Mouse (Mus musculus) hindbrain, postnatal 0 days (tissue): ENCODE measurements around the gene Padi4. TPM values are rescaled to one million over a fixed set of nuclear protein-coding genes. Genes with fewer than 3 reads are reported as not detected.

Experiments
- ATAC-seq: fragments of 200-750 bp; cut with Nextera tagmentation; 2 replicates; pipeline ENCODE4 v1.8.0; 2017; ENCODE audit warnings: mild to moderate bottlenecking, moderate TSS enrichment, moderate library complexity
- DNase-seq: peaks from one replicate; pipeline ENCODE4 v3.0.0-alpha.2; 2015; ENCODE audit warnings: low spot score
- H3K27ac ChIP-seq: fragments of 300-500 bp; sonication (generic); 2 replicates; pipeline ENCODE4 v1.5.1; 2014; ENCODE audit warnings: mild to moderate bottlenecking
- H3K27me3 ChIP-seq: fragments of 300-500 bp; sonication (generic); 2 replicates; pipeline ENCODE4 v1.6.1; 2014; ENCODE audit warnings: low read length, mixed read lengths; ENCODE audit not compliant: insufficient read depth
- H3K36me3 ChIP-seq: fragments of 300-500 bp; sonication (generic); 2 replicates; pipeline ENCODE4 v1.6.1; 2014; ENCODE audit warnings: low read length, mixed read lengths; ENCODE audit not compliant: insufficient read depth
- H3K4me1 ChIP-seq: fragments of 300-500 bp; sonication (generic); 2 replicates; pipeline ENCODE4 v1.6.1; 2014; ENCODE audit warnings: antibody characterized with exemption, low read length, mixed read lengths; ENCODE audit not compliant: insufficient read depth
- H3K4me2 ChIP-seq: fragments of 300-500 bp; sonication (generic); 2 replicates; pipeline ENCODE4 v1.6.1; 2014; ENCODE audit warnings: low read depth, mild to moderate bottlenecking, low read length, moderate library complexity, mixed read lengths
- H3K4me3 ChIP-seq: fragments of 300-500 bp; sonication (generic); 2 replicates; pipeline ENCODE4 v1.5.1; 2014; ENCODE audit warnings: low read length
- H3K9ac ChIP-seq: fragments of 300-500 bp; sonication (generic); replicated peaks from 2 replicates; pipeline ENCODE4 v1.6.1; 2014; ENCODE audit warnings: mild to moderate bottlenecking, low read length, moderate library complexity, mixed read lengths
- H3K9me3 ChIP-seq: fragments of 300-500 bp; sonication (generic); 2 replicates; pipeline ENCODE4 v1.6.1; 2016; ENCODE audit warnings: low read length, mixed read lengths
- CTCF ChIP-seq: IDR thresholded peaks from 2 replicates; pipeline ENCODE4 v1.5.1; 2016; ENCODE audit warnings: antibody characterized with exemption, control low read depth, low read depth
- WGBS: fragments of 180-500 bp; shearing (Covaris S2); extraction: QIAGEN DNeasy Blood & Tissue Kit; methylation state at CpG from one replicate; pipeline ENCODE4 v1.1.7; 2014; 5-methylcytosine and 5-hydroxymethylcytosine counted together
- polyA plus RNA-seq: library from polyadenylated mRNA; unstranded; fragments of >200 nt; fragmentation: Nextera tagmentation; extraction: Ambion mirVana; gene quantifications from 2 replicates; pipeline ENCODE4 v1.2.1, GENCODE M21; 2015
- total RNA-seq: library from RNA; depleted of rRNA; stranded (reverse); fragments of >200 nt; gene quantifications from 2 replicates; pipeline ENCODE4 v1.2.3, GENCODE M21; 2014

Padi4 gene
- total and polyA plus RNA-seq, 2 experiments from 2014 or later, result not detected

DNA sequence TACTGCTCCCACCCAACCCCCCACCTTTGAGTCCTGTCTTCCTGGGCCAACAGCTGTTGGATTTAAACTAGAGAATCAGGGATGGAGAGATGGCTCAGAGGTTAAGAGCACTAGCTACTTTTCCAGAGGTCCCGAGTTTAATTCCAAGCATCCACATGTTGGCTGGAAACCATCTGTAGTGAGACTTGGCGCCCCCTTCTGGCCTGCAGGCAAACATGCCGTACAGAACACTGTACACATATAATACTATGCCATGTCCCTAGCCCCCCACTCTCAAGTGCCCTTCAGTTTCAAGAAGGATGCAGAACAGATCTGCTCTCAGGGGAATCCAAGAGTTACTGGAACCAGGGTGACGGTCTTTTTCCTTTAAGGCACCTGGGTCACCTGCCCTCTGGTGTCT lies 42.4 kb downstream of the Padi4 start:
- no peak for TF ChIP-seq CTCF
- H3K4me1 ChIP-seq, result no peaks in the 10 kb centered on the region
- no peak overlapping the region for H3K4me3 ChIP-seq
- 80% methylated on average over 4 of the region's 4 CpGs for whole genome bisulfite sequencing
- no peaks in the 10 kb centered on the region for H3K9me3 ChIP-seq
- ATAC-seq, result no peak
- no peaks in the 10 kb centered on the region for H3K27me3 ChIP-seq
- no peak overlapping the region for H3K4me2 ChIP-seq
- no peak for DNase-seq
- H3K27ac ChIP-seq, result no peak overlapping the region
- no peak overlapping the region for H3K9ac ChIP-seq
- H3K36me3 ChIP-seq, result no peaks in the 10 kb centered on the region

DNA sequence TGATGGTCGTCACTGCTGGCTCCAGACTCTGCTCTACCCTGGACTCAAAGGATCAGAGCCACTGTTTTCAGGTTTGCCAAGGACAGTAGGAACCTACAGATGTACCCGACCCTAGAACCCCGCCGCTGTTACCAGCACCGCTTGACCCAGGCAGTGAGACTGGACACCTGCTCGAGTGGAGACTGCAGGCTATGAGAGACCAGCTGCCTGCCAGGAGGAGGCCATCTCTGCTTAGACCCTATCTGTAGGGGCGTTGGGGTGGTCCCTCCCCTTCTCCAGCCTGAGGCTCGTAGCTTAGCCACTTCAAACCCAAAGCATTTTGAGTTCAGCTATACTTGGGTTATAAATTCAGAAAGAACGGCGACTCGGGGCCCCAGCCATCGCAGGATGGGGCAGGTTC lies 47.1 kb downstream of the Padi4 start:
- H3K27ac ChIP-seq, result no peak overlapping the region
- TF ChIP-seq CTCF, result no peak
- no peak overlapping the region for H3K4me2 ChIP-seq
- ATAC-seq, result no peak
- no peak overlapping the region for H3K4me3 ChIP-seq
- H3K27me3 ChIP-seq, result no peaks in the 10 kb centered on the region
- no peak overlapping the region for H3K9ac ChIP-seq
- no peaks in the 10 kb centered on the region for H3K4me1 ChIP-seq
- 89% methylated on average over 12 of the region's 12 CpGs for WGBS
- H3K9me3 ChIP-seq, result no peaks in the 10 kb centered on the region
- DNase-seq, result no peak
- H3K36me3 ChIP-seq, result 0 out of 2 replicates have a peak, but pooled peaks cover under 1% of the 10 kb centered on the region

- Histone ChIP-seq H3K4me1 (no peaks in the 10 kb centered on the region), H3K36me3 (peaks cover 21% of the 10 kb centered on the region), H3K27me3 (no peaks in the 10 kb centered on the region), H3K9me3 (no peaks in the 10 kb centered on the region), H3K4me3 (no peak overlapping the region), H3K4me2 (no peak overlapping the region), H3K9ac (no peak overlapping the region), H3K27ac (peak overlapping the region; percentile 48; the same call in 1 of the 2 replicates)
- peak; percentile 52 for DNase-seq
- 50% methylated on average over 6 of the region's 6 CpGs for WGBS
- no peak for TF ChIP-seq CTCF
- no peak for ATAC-seq
These were observed 49.3 kb downstream of the Padi4 start for GRCm38 (mm10) chr4:140724739-140725138.

- 49% methylated on average over 5 of the region's 5 CpGs for WGBS
- TF ChIP-seq CTCF, result peak; percentile 80
These were observed 50.2 kb downstream of the Padi4 start for GRCm38 (mm10) chr4:140723801-140724200.

GRCm38 (mm10) chr4:140723192-140723591 lies 50.8 kb downstream of the Padi4 start:
- ATAC-seq, result no peak
- H3K4me1 ChIP-seq, result no peaks in the 10 kb centered on the region
- no peak for TF ChIP-seq CTCF
- no peak overlapping the region for H3K4me2 ChIP-seq
- no peaks in the 10 kb centered on the region for H3K27me3 ChIP-seq
- no peak overlapping the region for H3K9ac ChIP-seq
- H3K4me3 ChIP-seq, result no peak overlapping the region
- H3K27ac ChIP-seq, result 0 out of 2 replicates have a peak overlapping the region, but pooled peaks have one; percentile 0
- no peaks in the 10 kb centered on the region for H3K9me3 ChIP-seq
- H3K36me3 ChIP-seq, result peaks cover 32% of the 10 kb centered on the region
- no peak for DNase-seq
- WGBS, result 77% methylated on average over 9 of the region's 9 CpGs

More at GRCm38 (mm10) chr4:140723801-140724200, 50.2 kb downstream of the Padi4 start:
- no peak overlapping the region for H3K9ac ChIP-seq
- H3K27ac ChIP-seq, result 0 out of 2 replicates have a peak overlapping the region, but pooled peaks have one; percentile 0
- peaks cover 26% of the 10 kb centered on the region for H3K36me3 ChIP-seq
- ATAC-seq (0 out of 2 replicates have a peak, but pooled peaks have one; percentile 28), DNase-seq (peak; percentile 72)
- no peak overlapping the region for H3K4me3 ChIP-seq
- H3K9me3 ChIP-seq, result no peaks in the 10 kb centered on the region
- no peaks in the 10 kb centered on the region for H3K27me3 ChIP-seq
- H3K4me2 ChIP-seq, result no peak overlapping the region
- no peaks in the 10 kb centered on the region for H3K4me1 ChIP-seq

- DNase-seq (peak; percentile 31), ATAC-seq (no peak)
- H3K9ac ChIP-seq, result no peak overlapping the region
- no peak overlapping the region for H3K4me2 ChIP-seq
- H3K36me3 ChIP-seq, result peaks cover 37% of the 10 kb centered on the region
- no peaks in the 10 kb centered on the region for H3K9me3 ChIP-seq
- H3K27me3 ChIP-seq, result no peaks in the 10 kb centered on the region
- 58% methylated on average over 9 of the region's 9 CpGs for WGBS
- TF ChIP-seq CTCF, result no peak
- H3K4me3 ChIP-seq, result no peak overlapping the region
- H3K4me1 ChIP-seq, result no peaks in the 10 kb centered on the region
- H3K27ac ChIP-seq, result no peak overlapping the region
These were observed 51.3 kb downstream of the Padi4 start for GRCm38 (mm10) chr4:140722710-140723109.

DNA sequence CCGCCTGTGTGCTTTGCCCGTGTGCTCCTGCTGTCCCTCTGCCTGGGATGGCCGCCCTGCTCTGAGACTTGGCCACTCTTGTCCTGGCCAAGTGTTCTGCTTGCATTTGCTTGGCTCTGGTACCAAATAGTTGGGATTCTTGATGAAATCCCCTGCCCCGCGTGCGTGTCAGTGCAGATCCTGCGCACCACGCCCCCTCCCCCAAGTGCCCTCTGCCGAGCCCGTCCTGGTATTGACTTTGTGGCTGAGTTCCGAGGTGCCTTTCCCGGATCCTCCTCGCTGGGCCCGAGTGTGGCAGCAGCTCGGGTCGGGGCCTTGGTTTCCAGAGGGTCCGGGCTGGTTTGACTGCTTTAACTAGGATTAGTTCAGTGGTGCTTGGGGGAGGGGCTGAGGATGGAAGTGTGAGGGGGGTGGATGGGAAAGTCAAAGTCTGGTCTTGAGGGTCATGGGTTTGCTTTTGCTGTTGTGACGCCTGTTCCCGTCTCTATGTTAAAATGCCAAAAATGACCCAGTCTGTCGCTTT lies 52.0 kb downstream of the Padi4 start:
- no peak overlapping the region for H3K9ac ChIP-seq
- H3K4me1 ChIP-seq, result no peaks in the 10 kb centered on the region
- H3K4me2 ChIP-seq, result no peak overlapping the region
- no peak for DNase-seq
- no peak for TF ChIP-seq CTCF
- no peak overlapping the region for H3K4me3 ChIP-seq
- peaks cover 40% of the 10 kb centered on the region for H3K36me3 ChIP-seq
- no peaks in the 10 kb centered on the region for H3K9me3 ChIP-seq
- no peak for ATAC-seq
- WGBS, result 76% methylated on average over 20 of the region's 20 CpGs
- H3K27ac ChIP-seq, result no peak overlapping the region
- no peaks in the 10 kb centered on the region for H3K27me3 ChIP-seq
